Mouse (Mus musculus): Measurements from ENCODE around the gene Ano4.

- TF ChIP-seq CTCF (conservative IDR thresholded peaks at IDR 0.05; ENCODE audit: low read length) (no peak), NANOG (IDR thresholded peaks at IDR 0.05; ENCODE audit: borderline replicate concordance, low read length) (no peak), POU5F1 (IDR thresholded peaks at IDR 0.05; ENCODE audit: borderline replicate concordance, low read length) (no peak)
Observed at GRCm38 (mm10) chr10:89343716-89344115, 846 bp downstream of the Ano4 start.
